Mouse (Mus musculus): ENCODE measurements around the gene Anks1. TPM values are rescaled to one million over a fixed set of nuclear protein-coding genes. Genes with fewer than 3 reads are reported as not detected.

The Anks1 gene
- polyA plus RNA-seq, 1 experiment from 2014 or later: 50.4 TPM

GRCm38 (mm10) chr17:27934136-27934910, 25.2 kb downstream of the Anks1 start:
- Histone ChIP-seq H3K4me3 (replicated peaks) (no peak overlapping the region), H3K4me2 (no peak overlapping the region), H3K27me3 (replicated peaks) (no peaks in the 10 kb centered on the region), H3K9me3 (replicated peaks) (no peaks in the 10 kb centered on the region), H3K36me3 (no peaks in the 10 kb centered on the region), H3K27ac (replicated peaks) (no peak overlapping the region), H3K4me1 (peaks cover 26% of the 10 kb centered on the region), H3K9ac (replicated peaks) (no peak overlapping the region)
- WGBS: 94% methylated on average over 10 of the region's 10 CpGs
- ATAC-seq (ENCODE audit: low FRiP score): no peak

- 83% methylated on average over 3 of the region's 3 CpGs for WGBS
- H3K4me3 ChIP-seq (replicated peaks): no peak overlapping the region
Observed at GRCm38 (mm10) chr17:27935091-27935490, 26.0 kb downstream of the Anks1 start.

GRCm38 (mm10) chr17:27937054-27937615, 28.0 kb downstream of the Anks1 start:
- H3K27ac ChIP-seq (replicated peaks): no peak overlapping the region
- WGBS: 71% methylated on average over 4 of the region's 4 CpGs

More at GRCm38 (mm10) chr17:27935091-27935490, 26.0 kb downstream of the Anks1 start:
- Histone ChIP-seq H3K27ac (replicated peaks) (no peak overlapping the region), H3K4me2 (no peak overlapping the region), H3K9ac (replicated peaks) (no peak overlapping the region), H3K36me3 (no peaks in the 10 kb centered on the region), H3K27me3 (replicated peaks) (no peaks in the 10 kb centered on the region), H3K9me3 (replicated peaks) (no peaks in the 10 kb centered on the region), H3K4me1 (peaks cover 33% of the 10 kb centered on the region)
- no peak for ATAC-seq (ENCODE audit: low FRiP score)

GRCm38 (mm10) chr17:27938121-27938754, 29.1 kb downstream of the Anks1 start:
- Histone ChIP-seq H3K4me1 (peaks cover 44% of the 10 kb centered on the region), H3K9ac (replicated peaks) (no peak overlapping the region), H3K27me3 (replicated peaks) (no peaks in the 10 kb centered on the region), H3K36me3 (no peaks in the 10 kb centered on the region), H3K27ac (replicated peaks) (no peak overlapping the region), H3K9me3 (replicated peaks) (no peaks in the 10 kb centered on the region), H3K4me3 (replicated peaks) (no peak overlapping the region), H3K4me2 (no peak overlapping the region)
- no peak for ATAC-seq (ENCODE audit: low FRiP score)
- 80% methylated on average over 12 of the region's 12 CpGs for WGBS

More at GRCm38 (mm10) chr17:27937054-27937615, 28.0 kb downstream of the Anks1 start:
- no peaks in the 10 kb centered on the region for H3K27me3 ChIP-seq (replicated peaks)
- no peak overlapping the region for H3K4me2 ChIP-seq
- H3K9me3 ChIP-seq (replicated peaks): no peaks in the 10 kb centered on the region
- H3K9ac ChIP-seq (replicated peaks): no peak overlapping the region
- H3K36me3 ChIP-seq: no peaks in the 10 kb centered on the region
- peaks cover 44% of the 10 kb centered on the region for H3K4me1 ChIP-seq
- H3K4me3 ChIP-seq (replicated peaks): no peak overlapping the region
- no peak for ATAC-seq (ENCODE audit: low FRiP score)

GRCm38 (mm10) chr17:27939028-27939427, 29.9 kb downstream of the Anks1 start:
- no peaks in the 10 kb centered on the region for H3K9me3 ChIP-seq (replicated peaks)
- peaks cover 44% of the 10 kb centered on the region for H3K4me1 ChIP-seq
- H3K9ac ChIP-seq (replicated peaks): no peak overlapping the region
- H3K4me2 ChIP-seq: no peak overlapping the region
- WGBS: 74% methylated on average over 5 of the region's 5 CpGs
- no peak overlapping the region for H3K27ac ChIP-seq (replicated peaks)
- H3K4me3 ChIP-seq (replicated peaks): no peak overlapping the region
- no peak for ATAC-seq (ENCODE audit: low FRiP score)
- H3K36me3 ChIP-seq: no peaks in the 10 kb centered on the region
- H3K27me3 ChIP-seq (replicated peaks): no peaks in the 10 kb centered on the region

- H3K9me3 ChIP-seq (replicated peaks): no peaks in the 10 kb centered on the region
- H3K4me1 ChIP-seq: peaks cover 46% of the 10 kb centered on the region
- H3K9ac ChIP-seq (replicated peaks): no peak overlapping the region
- no peak overlapping the region for H3K4me3 ChIP-seq (replicated peaks)
- no peak overlapping the region for H3K27ac ChIP-seq (replicated peaks)
- no peaks in the 10 kb centered on the region for H3K27me3 ChIP-seq (replicated peaks)
- no peak overlapping the region for H3K4me2 ChIP-seq
- 32% methylated on average over 4 of the region's 4 CpGs for WGBS
- no peaks in the 10 kb centered on the region for H3K36me3 ChIP-seq
- no peak for ATAC-seq (ENCODE audit: low FRiP score)
Observed at GRCm38 (mm10) chr17:27940352-27940751, 31.2 kb downstream of the Anks1 start.

- Histone ChIP-seq H3K9ac (replicated peaks) (no peak overlapping the region), H3K27me3 (replicated peaks) (no peaks in the 10 kb centered on the region), H3K27ac (replicated peaks) (no peak overlapping the region), H3K4me1 (peaks cover 55% of the 10 kb centered on the region), H3K9me3 (replicated peaks) (no peaks in the 10 kb centered on the region), H3K4me3 (replicated peaks) (no peak overlapping the region), H3K4me2 (no peak overlapping the region), H3K36me3 (no peaks in the 10 kb centered on the region)
- no peak for ATAC-seq (ENCODE audit: low FRiP score)
- WGBS: 80% methylated on average over 5 of the region's 5 CpGs
Observed at GRCm38 (mm10) chr17:27941178-27941577, 32.1 kb downstream of the Anks1 start.

GRCm38 (mm10) chr17:27941698-27942097, 32.6 kb downstream of the Anks1 start:
- H3K9ac ChIP-seq (replicated peaks): no peak overlapping the region
- H3K36me3 ChIP-seq: no peaks in the 10 kb centered on the region
- no peaks in the 10 kb centered on the region for H3K27me3 ChIP-seq (replicated peaks)
- H3K4me1 ChIP-seq: peaks cover 58% of the 10 kb centered on the region
- no peaks in the 10 kb centered on the region for H3K9me3 ChIP-seq (replicated peaks)
- no peak overlapping the region for H3K4me2 ChIP-seq
- WGBS: 75% methylated on average over 2 of the region's 2 CpGs
- no peak overlapping the region for H3K27ac ChIP-seq (replicated peaks)
- no peak overlapping the region for H3K4me3 ChIP-seq (replicated peaks)
- no peak for ATAC-seq (ENCODE audit: low FRiP score)

- H3K9me3 ChIP-seq (replicated peaks): no peaks in the 10 kb centered on the region
- no peak overlapping the region for H3K4me2 ChIP-seq
- H3K9ac ChIP-seq (replicated peaks): no peak overlapping the region
- H3K36me3 ChIP-seq: no peaks in the 10 kb centered on the region
- H3K4me3 ChIP-seq (replicated peaks): no peak overlapping the region
- 95% methylated on average over 4 of the region's 4 CpGs for WGBS
- no peak for ATAC-seq (ENCODE audit: low FRiP score)
- H3K4me1 ChIP-seq: peaks cover 58% of the 10 kb centered on the region
- H3K27me3 ChIP-seq (replicated peaks): no peaks in the 10 kb centered on the region
- no peak overlapping the region for H3K27ac ChIP-seq (replicated peaks)
Observed at GRCm38 (mm10) chr17:27942131-27942530, 33.0 kb downstream of the Anks1 start.

GRCm38 (mm10) chr17:27945546-27946216, 36.6 kb downstream of the Anks1 start:
- Histone ChIP-seq H3K27ac (replicated peaks) (peak overlapping the region; percentile 65), H3K4me1 (peaks cover 30% of the 10 kb centered on the region), H3K9ac (replicated peaks) (no peak overlapping the region), H3K4me2 (no peak overlapping the region), H3K27me3 (replicated peaks) (no peaks in the 10 kb centered on the region), H3K9me3 (replicated peaks) (no peaks in the 10 kb centered on the region), H3K4me3 (replicated peaks) (no peak overlapping the region), H3K36me3 (no peaks in the 10 kb centered on the region)
- ATAC-seq (ENCODE audit: low FRiP score): no peak
- 39% methylated on average over 6 of the region's 6 CpGs for WGBS

- H3K4me2 ChIP-seq: no peak overlapping the region
- H3K9me3 ChIP-seq (replicated peaks): no peaks in the 10 kb centered on the region
- peak overlapping the region; percentile 65 for H3K27ac ChIP-seq (replicated peaks)
- peaks cover 25% of the 10 kb centered on the region for H3K4me1 ChIP-seq
- no peak overlapping the region for H3K9ac ChIP-seq (replicated peaks)
- ATAC-seq (ENCODE audit: low FRiP score): no peak
- no peak overlapping the region for H3K4me3 ChIP-seq (replicated peaks)
- no peaks in the 10 kb centered on the region for H3K36me3 ChIP-seq
- no peaks in the 10 kb centered on the region for H3K27me3 ChIP-seq (replicated peaks)
- 82% methylated on average over 8 of the region's 8 CpGs for WGBS
Observed at GRCm38 (mm10) chr17:27946371-27946770, 37.3 kb downstream of the Anks1 start.

All from neural tube, embryonic 15.5 days (tissue).